Mouse (Mus musculus): ENCODE data around the gene Myo7a. TPM values are rescaled to one million over a fixed set of nuclear protein-coding genes. Genes with fewer than 3 reads are reported as not detected.
A peak's percentile ranks its signal among the peaks of the same experiment; 100 is the strongest.

Myo7a gene
- polyA plus RNA-seq, 1 experiment from 2014 or later = 10.1 TPM

GRCm38 (mm10) chr7:98137583-98137982, 18.3 kb upstream of the Myo7a start:
- Histone ChIP-seq H3K9me3 (ENCODE audit: control insufficient read depth, low read length) (no peaks in the 10 kb centered on the region), H3K4me2 (no peak overlapping the region), H3K27ac (ENCODE audit: low read depth, low read length) (no peak overlapping the region), H3K27me3 (ENCODE audit: control insufficient read depth, insufficient read depth, low read length) (no peaks in the 10 kb centered on the region), H3K9ac (ENCODE audit: low read length) (no peak overlapping the region), H3K4me3 (ENCODE audit: low read depth, low read length) (no peak overlapping the region), H3K36me3 (ENCODE audit: control insufficient read depth, insufficient read depth, low read length) (no peaks in the 10 kb centered on the region), H3K4me1 (ENCODE audit: control insufficient read depth, insufficient read depth, low read length) (peaks cover 2% of the 10 kb centered on the region; the same call in 1 of the 2 replicates)
- WGBS = 46% methylated on average over 3 of the region's 3 CpGs
- ATAC-seq (ENCODE audit: low FRiP score) (no peak), DNase-seq (ENCODE audit: low spot score, missing footprints) (no peak)

DNA sequence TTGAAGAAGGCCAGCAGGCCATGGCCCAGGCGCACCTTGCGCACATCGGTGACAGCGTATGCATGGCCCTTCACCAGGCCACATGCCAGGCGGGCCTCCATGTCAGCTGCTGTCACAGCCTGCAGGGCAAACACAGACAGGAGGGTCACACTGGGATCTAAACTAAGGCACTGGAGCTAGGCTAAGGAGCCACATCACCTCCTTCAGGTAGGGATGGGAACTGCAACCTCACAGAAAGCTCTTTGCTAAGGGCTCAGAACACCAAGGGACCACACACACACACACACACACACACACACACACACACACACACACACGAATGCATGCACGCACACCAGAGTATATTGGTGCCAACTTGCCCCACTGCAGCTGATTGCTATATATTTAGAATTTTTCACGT, 12.4 kb upstream of the Myo7a start:
- Histone ChIP-seq H3K4me1 (ENCODE audit: control insufficient read depth, insufficient read depth, low read length) (no peaks in the 10 kb centered on the region), H3K4me3 (ENCODE audit: low read depth, low read length) (no peak overlapping the region), H3K9me3 (ENCODE audit: control insufficient read depth, low read length) (no peaks in the 10 kb centered on the region), H3K27me3 (ENCODE audit: control insufficient read depth, insufficient read depth, low read length) (no peaks in the 10 kb centered on the region), H3K36me3 (ENCODE audit: control insufficient read depth, insufficient read depth, low read length) (no peaks in the 10 kb centered on the region), H3K4me2 (no peak overlapping the region), H3K9ac (ENCODE audit: low read length) (no peak overlapping the region), H3K27ac (ENCODE audit: low read depth, low read length) (no peak overlapping the region)
- DNase-seq (ENCODE audit: low spot score, missing footprints) = no peak
- no peak for ATAC-seq (ENCODE audit: low FRiP score)
- 92% methylated on average over 8 of the region's 8 CpGs for WGBS

- 39% methylated on average over 5 of the region's 5 CpGs for WGBS
- ATAC-seq (ENCODE audit: low FRiP score) = no peak
- H3K4me2 ChIP-seq = no peak overlapping the region
Measured at GRCm38 (mm10) chr7:98125473-98125872, 6.1 kb upstream of the Myo7a start.

GRCm38 (mm10) chr7:98124701-98125100, 5.4 kb upstream of the Myo7a start:
- Histone ChIP-seq H3K27me3 (ENCODE audit: control insufficient read depth, insufficient read depth, low read length) (no peaks in the 10 kb centered on the region), H3K4me1 (ENCODE audit: control insufficient read depth, insufficient read depth, low read length) (0 out of 2 replicates have a peak, but pooled peaks cover 2% of the 10 kb centered on the region), H3K4me3 (ENCODE audit: low read depth, low read length) (no peak overlapping the region), H3K9me3 (ENCODE audit: control insufficient read depth, low read length) (no peaks in the 10 kb centered on the region), H3K9ac (ENCODE audit: low read length) (no peak overlapping the region), H3K27ac (ENCODE audit: low read depth, low read length) (no peak overlapping the region), H3K4me2 (no peak overlapping the region), H3K36me3 (ENCODE audit: control insufficient read depth, insufficient read depth, low read length) (no peaks in the 10 kb centered on the region)
- ATAC-seq (ENCODE audit: low FRiP score) (no peak), DNase-seq (ENCODE audit: low spot score, missing footprints) (peak; percentile 81)
- 76% methylated on average over 5 of the region's 5 CpGs for WGBS

More at GRCm38 (mm10) chr7:98125473-98125872, 6.1 kb upstream of the Myo7a start:
- Histone ChIP-seq H3K4me3 (ENCODE audit: low read depth, low read length) (no peak overlapping the region), H3K36me3 (ENCODE audit: control insufficient read depth, insufficient read depth, low read length) (no peaks in the 10 kb centered on the region), H3K27me3 (ENCODE audit: control insufficient read depth, insufficient read depth, low read length) (no peaks in the 10 kb centered on the region), H3K27ac (ENCODE audit: low read depth, low read length) (no peak overlapping the region), H3K9ac (ENCODE audit: low read length) (no peak overlapping the region), H3K4me1 (ENCODE audit: control insufficient read depth, insufficient read depth, low read length) (0 out of 2 replicates have a peak, but pooled peaks cover under 1% of the 10 kb centered on the region), H3K9me3 (ENCODE audit: control insufficient read depth, low read length) (no peaks in the 10 kb centered on the region)
- no peak for DNase-seq (ENCODE audit: low spot score, missing footprints)

DNA sequence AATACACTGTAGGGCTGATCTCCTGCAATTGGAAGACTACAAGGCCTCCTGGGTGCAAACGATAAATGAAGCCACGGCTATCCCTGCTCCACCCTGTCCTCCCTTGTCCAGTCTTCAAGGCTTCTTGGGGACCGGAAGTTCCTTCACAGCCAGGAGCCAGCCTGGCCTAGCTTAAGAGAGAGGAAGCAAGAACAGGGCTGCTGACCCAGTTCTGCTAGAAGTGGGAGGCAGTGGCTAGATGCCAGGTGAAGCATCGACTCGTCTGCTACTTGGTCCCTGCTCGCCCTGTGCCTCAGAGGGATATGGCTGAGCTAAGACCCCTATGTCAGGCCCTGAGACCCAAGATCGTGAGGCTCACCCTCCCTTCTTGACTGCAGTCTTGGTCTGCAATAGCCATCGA, 2.3 kb upstream of the Myo7a start:
- Histone ChIP-seq H3K4me1 (ENCODE audit: control insufficient read depth, insufficient read depth, low read length) (peaks cover 6% of the 10 kb centered on the region; the same call in 1 of the 2 replicates), H3K36me3 (ENCODE audit: control insufficient read depth, insufficient read depth, low read length) (no peaks in the 10 kb centered on the region), H3K27me3 (ENCODE audit: control insufficient read depth, insufficient read depth, low read length) (no peaks in the 10 kb centered on the region), H3K4me3 (ENCODE audit: low read depth, low read length) (no peak overlapping the region), H3K4me2 (no peak overlapping the region), H3K9ac (ENCODE audit: low read length) (no peak overlapping the region), H3K27ac (ENCODE audit: low read depth, low read length) (no peak overlapping the region), H3K9me3 (ENCODE audit: control insufficient read depth, low read length) (no peaks in the 10 kb centered on the region)
- peak; percentile 37 for DNase-seq (ENCODE audit: low spot score, missing footprints)
- no peak for ATAC-seq (ENCODE audit: low FRiP score)
- 77% methylated on average over 8 of the region's 8 CpGs for WGBS

DNA sequence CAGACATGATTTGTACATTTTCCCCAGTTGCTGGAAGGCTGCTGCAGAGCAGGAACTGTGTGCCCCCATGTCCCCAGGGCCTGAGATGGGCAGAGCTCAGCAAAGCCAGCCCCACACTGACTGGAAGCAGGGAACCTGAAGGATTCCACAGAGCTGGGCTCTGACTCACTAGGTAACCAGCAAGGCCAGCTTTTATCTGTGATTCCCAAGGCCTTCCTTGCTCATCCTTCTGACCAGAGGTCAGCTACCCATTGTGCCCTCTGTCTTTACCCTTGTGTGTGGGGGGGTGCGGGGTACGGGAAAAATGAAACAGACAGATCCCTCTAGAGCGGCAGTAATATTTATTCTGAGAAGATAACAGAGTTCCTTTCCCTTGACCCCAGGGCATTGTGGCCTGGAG, 1.9 kb upstream of the Myo7a start:
- Histone ChIP-seq H3K36me3 (ENCODE audit: control insufficient read depth, insufficient read depth, low read length) (no peaks in the 10 kb centered on the region), H3K4me1 (ENCODE audit: control insufficient read depth, insufficient read depth, low read length) (peaks cover 6% of the 10 kb centered on the region; the same call in 1 of the 2 replicates), H3K4me2 (no peak overlapping the region), H3K9me3 (ENCODE audit: control insufficient read depth, low read length) (no peaks in the 10 kb centered on the region), H3K27ac (ENCODE audit: low read depth, low read length) (no peak overlapping the region), H3K4me3 (ENCODE audit: low read depth, low read length) (no peak overlapping the region), H3K9ac (ENCODE audit: low read length) (no peak overlapping the region), H3K27me3 (ENCODE audit: control insufficient read depth, insufficient read depth, low read length) (no peaks in the 10 kb centered on the region)
- DNase-seq (ENCODE audit: low spot score, missing footprints) = peak; percentile 41
- ATAC-seq (ENCODE audit: low FRiP score) = no peak
- 91% methylated on average over 3 of the region's 3 CpGs for WGBS

GRCm38 (mm10) chr7:98120325-98120724, 1.0 kb upstream of the Myo7a start:
- 12% methylated on average over 7 of the region's 7 CpGs for WGBS
- no peak overlapping the region for H3K9ac ChIP-seq (ENCODE audit: low read length)
- H3K27me3 ChIP-seq (ENCODE audit: control insufficient read depth, insufficient read depth, low read length) = no peaks in the 10 kb centered on the region
- no peaks in the 10 kb centered on the region for H3K36me3 ChIP-seq (ENCODE audit: control insufficient read depth, insufficient read depth, low read length)
- H3K4me2 ChIP-seq = peak overlapping the region; percentile 42
- H3K9me3 ChIP-seq (ENCODE audit: control insufficient read depth, low read length) = no peaks in the 10 kb centered on the region
- no peak overlapping the region for H3K27ac ChIP-seq (ENCODE audit: low read depth, low read length)
- H3K4me3 ChIP-seq (ENCODE audit: low read depth, low read length) = no peak overlapping the region
- ATAC-seq (ENCODE audit: low FRiP score) (peak; percentile 77), DNase-seq (ENCODE audit: low spot score, missing footprints) (peak; percentile 97)
- H3K4me1 ChIP-seq (ENCODE audit: control insufficient read depth, insufficient read depth, low read length) = peaks cover 6% of the 10 kb centered on the region; the same call in 1 of the 2 replicates

- H3K9ac ChIP-seq (ENCODE audit: low read length) = no peak overlapping the region
- H3K4me1 ChIP-seq (ENCODE audit: control insufficient read depth, insufficient read depth, low read length) = peaks cover 6% of the 10 kb centered on the region; the same call in 1 of the 2 replicates
- no peaks in the 10 kb centered on the region for H3K9me3 ChIP-seq (ENCODE audit: control insufficient read depth, low read length)
- ATAC-seq (ENCODE audit: low FRiP score) (peak; percentile 60), DNase-seq (ENCODE audit: low spot score, missing footprints) (peak; percentile 88)
- H3K27ac ChIP-seq (ENCODE audit: low read depth, low read length) = no peak overlapping the region
- no peak overlapping the region for H3K4me3 ChIP-seq (ENCODE audit: low read depth, low read length)
- no peaks in the 10 kb centered on the region for H3K36me3 ChIP-seq (ENCODE audit: control insufficient read depth, insufficient read depth, low read length)
- WGBS = 85% methylated on average over 2 of the region's 2 CpGs
- no peak overlapping the region for H3K4me2 ChIP-seq
- H3K27me3 ChIP-seq (ENCODE audit: control insufficient read depth, insufficient read depth, low read length) = no peaks in the 10 kb centered on the region
Measured at GRCm38 (mm10) chr7:98119961-98120232, 573 bp upstream of the Myo7a start.

DNA sequence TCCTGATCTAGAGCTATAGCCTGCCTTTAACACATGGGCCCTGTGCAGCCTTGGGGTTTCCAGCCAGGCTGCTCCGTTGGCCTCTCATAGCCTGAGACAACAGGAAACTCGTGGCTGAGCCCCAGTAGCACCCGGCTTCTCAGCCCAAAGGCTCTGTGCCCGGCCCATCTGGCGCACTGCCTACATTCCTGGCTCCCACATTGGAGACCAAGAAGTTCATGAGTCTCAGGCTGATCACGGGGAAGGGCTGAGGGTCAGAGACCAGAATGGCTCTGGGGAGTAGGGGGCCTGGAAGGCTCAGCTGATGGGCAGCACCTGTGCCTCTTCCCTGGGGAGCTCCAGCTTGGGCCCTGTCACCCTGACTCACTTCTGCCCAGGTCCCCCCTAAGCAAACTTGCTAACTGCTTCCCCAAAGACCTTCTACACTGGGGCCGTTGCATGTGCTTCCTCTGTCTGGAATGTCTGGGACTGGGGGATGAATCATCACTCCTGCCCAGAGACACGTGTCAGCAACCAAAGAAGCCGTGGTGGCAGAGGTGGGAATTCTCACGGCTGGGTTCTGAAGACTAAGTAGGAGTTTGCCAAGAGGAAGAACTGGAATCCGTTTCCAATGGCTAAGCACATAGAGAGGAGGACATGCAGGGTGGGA, 2.2 kb downstream of the Myo7a start:
- 77% methylated on average over 11 of the region's 11 CpGs for WGBS
- Histone ChIP-seq H3K9me3 (ENCODE audit: control insufficient read depth, low read length) (no peaks in the 10 kb centered on the region), H3K4me2 (no peak overlapping the region), H3K27ac (ENCODE audit: low read depth, low read length) (no peak overlapping the region), H3K27me3 (ENCODE audit: control insufficient read depth, insufficient read depth, low read length) (no peaks in the 10 kb centered on the region), H3K36me3 (ENCODE audit: control insufficient read depth, insufficient read depth, low read length) (no peaks in the 10 kb centered on the region), H3K4me1 (ENCODE audit: control insufficient read depth, insufficient read depth, low read length) (peaks cover 6% of the 10 kb centered on the region; the same call in 1 of the 2 replicates), H3K4me3 (ENCODE audit: low read depth, low read length) (no peak overlapping the region), H3K9ac (ENCODE audit: low read length) (no peak overlapping the region)
- DNase-seq (ENCODE audit: low spot score, missing footprints) (no peak), ATAC-seq (ENCODE audit: low FRiP score) (no peak)
